Mouse (Mus musculus) mammary gland, adult 2 months (tissue): ENCODE results near the gene AB124611. TPM values are rescaled to one million over a fixed set of nuclear protein-coding genes. Genes with fewer than 3 reads are reported as not detected.

Experiments used
- polyA plus RNA-seq: library from polyadenylated mRNA; depleted of rRNA; stranded (reverse); fragments of >200 nt; gene quantifications from 2 replicates; pipeline ENCODE4 v1.2.3, GENCODE M21; 2012; ENCODE audit warnings: low replicate concordance; rRNA removed

Gene AB124611
- 19.5 and 28.6 TPM in 2 replicates for polyA plus RNA-seq

DNA sequence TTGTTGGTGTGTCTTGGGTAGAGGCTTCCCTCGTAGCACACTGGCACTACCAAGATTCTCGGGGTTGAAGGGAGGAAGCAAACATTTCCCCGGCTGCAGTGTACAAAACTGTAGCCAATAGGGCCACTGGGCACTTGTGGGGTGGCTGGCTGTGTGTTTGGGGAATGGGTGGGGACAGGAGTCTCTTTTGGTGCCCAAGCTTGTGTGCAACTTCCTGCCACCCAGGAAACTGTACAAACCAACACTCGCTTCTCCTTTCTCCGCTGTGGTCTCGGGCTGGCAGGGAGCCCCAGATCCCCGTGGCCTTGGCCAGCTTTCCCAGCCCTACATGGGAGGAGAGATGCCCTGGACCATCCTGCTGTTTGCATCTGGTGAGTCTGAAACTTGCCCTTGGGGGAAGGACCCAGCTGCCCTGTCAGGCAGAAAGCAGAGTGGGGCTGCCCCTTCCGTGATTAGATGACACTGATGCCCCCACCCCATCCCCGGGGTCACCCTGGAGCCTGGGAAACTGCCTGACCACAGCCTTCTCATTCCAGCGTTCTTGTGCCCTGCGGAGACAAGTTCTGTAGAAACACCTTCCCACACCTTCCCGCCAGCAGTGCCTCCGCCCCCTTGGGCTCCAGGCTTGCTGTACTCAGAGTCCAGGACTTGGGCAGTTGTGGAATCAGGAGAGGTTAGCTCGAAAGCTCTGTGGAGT, at the start of gene AB124611:
AB124611 (plus strand) TSS at position 240 of the 697 bp plus-strand sequence.

DNA sequence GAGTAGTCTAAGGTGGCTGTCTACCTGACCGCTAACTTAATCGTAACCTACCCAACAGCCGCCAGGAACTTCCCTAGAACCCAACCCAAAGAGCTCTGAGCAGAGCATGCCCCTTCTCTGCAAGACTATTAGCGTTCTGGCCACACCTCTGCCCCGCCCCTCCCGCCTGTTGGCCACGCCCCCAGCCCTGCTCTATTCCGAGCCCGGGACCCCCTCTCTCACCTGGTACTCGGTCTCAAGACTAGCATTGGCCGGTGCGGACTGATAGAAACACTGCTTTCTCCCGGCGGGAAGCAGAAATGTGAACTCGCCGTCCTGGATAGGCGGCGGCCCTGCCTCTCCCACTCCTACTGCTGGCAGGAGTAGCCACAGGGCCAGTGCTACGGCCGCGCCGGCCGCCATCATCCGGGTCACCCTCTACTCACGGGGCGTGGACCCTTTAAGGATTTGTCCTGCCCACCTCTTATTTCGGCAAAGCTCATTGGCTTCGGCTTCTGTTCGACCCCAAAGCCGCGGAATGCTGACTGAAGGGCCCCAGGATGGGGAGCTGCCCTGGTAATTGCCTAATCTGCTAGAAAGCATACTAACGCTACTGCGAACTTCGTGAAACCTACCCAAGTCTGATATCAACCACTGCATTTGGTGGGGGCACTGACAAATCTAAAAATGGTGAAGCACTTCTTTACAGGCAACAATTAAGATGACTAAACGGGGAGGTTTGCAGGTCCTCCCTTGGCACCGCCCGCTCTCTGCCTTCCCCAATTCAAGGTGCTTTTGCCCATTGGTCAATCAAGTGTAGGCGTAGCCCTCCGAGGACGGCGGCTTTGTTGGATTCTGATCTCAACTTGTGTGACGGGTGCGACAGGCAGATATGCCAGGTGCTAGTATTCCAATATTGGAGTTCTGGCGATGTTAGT, 15.9 kb upstream of the AB124611 start, which contains the start of gene Tmed1:
Tmed1 (minus strand) TSS at position 481 of the 917 bp plus-strand sequence.

DNA sequence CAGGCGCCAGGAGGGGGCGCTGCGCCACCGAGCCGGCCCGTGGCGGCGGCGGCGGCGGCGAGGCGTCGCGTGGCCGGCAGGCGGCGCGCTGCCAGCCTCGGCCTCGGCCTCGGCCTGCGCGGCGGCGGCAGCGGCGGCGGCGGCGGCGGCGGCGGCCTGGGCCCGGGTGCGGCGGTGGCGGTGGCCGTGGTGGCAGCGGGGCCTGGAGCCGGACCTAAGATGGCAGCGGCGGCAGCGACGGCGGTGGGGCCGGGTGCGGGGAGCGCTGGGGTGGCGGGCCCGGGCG, 20.8 kb downstream of the AB124611 start, which contains the start of gene Carm1:
Carm1 (plus strand) TSS at position 106 of the 286 bp plus-strand sequence.

DNA sequence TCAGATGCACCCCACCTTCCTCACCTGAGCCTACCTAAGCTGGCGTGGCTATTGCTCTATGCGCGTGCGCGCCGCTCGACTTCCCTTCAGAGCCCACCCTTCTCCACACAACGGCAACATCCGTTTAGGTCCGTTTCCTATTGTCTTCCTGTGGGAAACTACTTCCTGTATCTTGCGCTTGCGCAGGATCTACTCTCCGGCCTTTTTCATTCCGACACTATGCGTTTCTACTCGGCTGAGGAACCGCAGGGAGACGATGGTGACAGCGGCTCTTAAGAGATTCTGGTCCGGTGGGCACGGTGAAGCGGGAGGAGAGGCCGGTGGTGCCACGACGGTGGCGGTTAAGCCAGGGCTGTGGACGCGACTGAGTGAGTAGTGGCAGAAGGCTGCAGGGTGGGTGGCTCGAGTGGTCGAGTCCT, 66.7 kb downstream of the AB124611 start, which contains the start of the genes Timm29 and Yipf2:
Timm29 (plus strand) TSS at position 20 of the 419 bp plus-strand sequence.
Yipf2 (minus strand) TSS at position 126 of the 419 bp plus-strand sequence.

Other genes starting within 250 kb of the AB124611 start
- gene Kri1, start 238.2 kb upstream of the AB124611 start, polyA plus RNA-seq = 15.0 and 28.0 TPM in 2 replicates
- gene Cdkn2d, start 234.8 kb upstream of the AB124611 start, polyA plus RNA-seq = 35.4 and 64.8 TPM in 2 replicates
- gene Ap1m2, start 213.8 kb upstream of the AB124611 start, polyA plus RNA-seq = 13.0 and 16.7 TPM in 2 replicates
- gene Slc44a2, start 205.5 kb upstream of the AB124611 start, polyA plus RNA-seq = 95.6 and 161 TPM in 2 replicates
- 44.0 and 48.9 TPM in 2 replicates for gene Ilf3, start 158.3 kb upstream of the AB124611 start, polyA plus RNA-seq
- gene Qtrt1, start 114.3 kb upstream of the AB124611 start, polyA plus RNA-seq = 45.3 and 50.5 TPM in 2 replicates
- gene Dnm2, start 101.3 kb upstream of the AB124611 start, polyA plus RNA-seq = 113 and 271 TPM in 2 replicates
- 28.0 and 35.2 TPM in 2 replicates for gene Tmed1, start 15.9 kb upstream of the AB124611 start, polyA plus RNA-seq
- gene Carm1, start 20.7 kb downstream of the AB124611 start, polyA plus RNA-seq = 106 and 115 TPM in 2 replicates
- 35.6 and 39.1 TPM in 2 replicates for gene Timm29, start 66.5 kb downstream of the AB124611 start, polyA plus RNA-seq
- 30.7 and 34.8 TPM in 2 replicates for gene Yipf2, start 66.7 kb downstream of the AB124611 start, polyA plus RNA-seq
- gene Smarca4, start 90.0 kb downstream of the AB124611 start, polyA plus RNA-seq = 31.1 and 50.5 TPM in 2 replicates
- gene Ldlr, start 197.3 kb downstream of the AB124611 start, polyA plus RNA-seq = 45.5 and 51.9 TPM in 2 replicates
- 1.5 and 2.2 TPM in 2 replicates for gene Spc24, start 234.1 kb downstream of the AB124611 start, polyA plus RNA-seq